Mouse (Mus musculus): ENCODE data around the gene Ctsl.

Ctsl gene

GRCm38 (mm10) chr13:64314041-64314440 lies 56.6 kb downstream of the Ctsl start:
- no peak for DNase-seq (ENCODE audit: low read depth in 1 of 2, low spot score in 2 of 2)

DNA sequence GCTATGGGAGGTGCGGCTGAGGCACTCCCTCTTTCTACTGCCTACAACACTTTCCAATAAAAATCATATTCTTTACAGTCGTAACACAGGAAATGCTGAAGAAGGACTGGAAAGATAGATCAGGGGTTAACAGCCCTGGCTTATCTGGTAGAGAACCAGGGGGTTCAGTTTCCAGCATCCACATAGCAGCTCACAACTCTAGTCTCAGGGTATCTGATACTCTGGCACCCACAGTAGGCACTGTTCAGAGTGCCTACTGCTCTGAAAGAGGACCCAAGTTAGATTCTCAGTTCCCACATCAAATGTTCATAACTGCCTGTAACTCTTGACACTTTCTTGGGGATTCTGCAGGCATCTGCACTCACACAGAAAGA lies 57.8 kb downstream of the Ctsl start:
- no peak for DNase-seq (ENCODE audit: low read depth in 1 of 2, low spot score in 2 of 2)

GRCm38 (mm10) chr13:64312024-64312915 lies 58.4 kb downstream of the Ctsl start, which contains the start of gene Aaed1:
Aaed1 (minus strand) TSS chr13:64312710.
- DNase-seq (ENCODE audit: low read depth in 1 of 2, low spot score in 2 of 2), result peak; percentile 52 to 74

DNA sequence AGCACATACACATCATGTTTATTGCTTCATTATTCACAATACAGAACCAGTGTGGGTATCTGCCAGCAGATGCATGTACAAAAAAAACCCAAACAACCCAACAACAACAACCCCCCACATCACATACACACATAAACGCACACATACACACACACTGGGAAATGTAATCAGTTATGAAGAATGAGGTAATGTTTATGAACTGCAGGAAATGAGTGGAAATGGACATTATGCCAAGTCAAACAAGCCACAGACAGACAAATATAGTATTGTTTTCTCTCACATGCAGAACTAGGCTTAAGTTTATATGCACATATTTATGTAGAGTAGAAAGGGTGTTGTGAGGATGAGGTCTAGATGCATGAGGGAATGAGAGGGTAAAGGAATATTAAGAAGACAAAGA lies 59.4 kb downstream of the Ctsl start:
- DNase-seq (ENCODE audit: low read depth in 1 of 2, low spot score in 2 of 2), result no peak

DNA sequence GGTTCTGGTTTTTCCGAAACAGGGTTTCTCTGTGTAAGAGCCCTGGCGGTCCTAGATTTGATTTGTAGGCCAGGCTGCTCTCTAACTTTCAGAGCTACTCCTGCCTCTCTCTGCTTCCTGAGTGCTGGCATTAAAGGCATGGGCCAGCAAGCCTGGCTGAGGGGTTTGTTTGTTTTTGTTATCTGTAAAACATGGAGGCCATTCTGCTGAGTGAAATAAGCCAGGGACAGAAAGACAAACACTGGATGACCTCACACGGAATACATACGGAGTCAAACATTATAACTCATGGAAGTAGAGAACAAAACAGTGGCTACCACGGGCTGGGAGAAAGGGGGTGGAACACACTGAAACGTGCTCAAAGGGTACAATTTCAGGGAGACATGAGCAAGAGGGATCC lies 60.1 kb downstream of the Ctsl start:
- DNase-seq (ENCODE audit: low read depth in 1 of 2, low spot score in 2 of 2), result no peak

GRCm38 (mm10) chr13:64309842-64310241 lies 60.8 kb downstream of the Ctsl start:
- no peak for DNase-seq (ENCODE audit: low read depth in 1 of 2, low spot score in 2 of 2)

All from monocyte, adult 2 months (primary cell).